Mouse (Mus musculus): ENCODE measurements around the gene Idnk. TPM values are rescaled to one million over a fixed set of nuclear protein-coding genes. Genes with fewer than 3 reads are reported as not detected.

Gene Idnk
- polyA plus RNA-seq, 1 experiment from 2014 or later = 62.7 TPM

DNA sequence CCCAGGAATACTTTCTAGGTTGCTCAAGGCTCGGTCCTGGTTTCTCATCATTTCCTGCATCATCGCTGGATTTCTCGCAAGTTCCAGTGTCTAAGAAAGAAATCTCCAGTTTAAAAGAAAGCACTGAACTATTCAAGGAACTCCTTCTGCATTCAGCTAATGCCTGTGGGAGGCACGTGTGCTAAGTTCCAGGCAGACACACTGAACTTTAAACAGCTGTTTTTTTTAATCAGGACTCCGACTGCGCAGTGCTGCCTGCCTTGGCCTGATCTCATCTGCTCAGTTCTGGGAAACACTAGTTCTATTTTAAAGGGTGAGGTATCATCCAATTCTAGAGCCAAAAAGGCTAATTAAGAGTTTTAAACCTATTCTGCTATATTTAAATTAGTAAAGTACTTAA is 34.7 kb downstream of the Idnk start:
- 94% methylated on average over 6 of the region's 6 CpGs for WGBS
- peaks cover 13% of the 10 kb centered on the region for H3K36me3 ChIP-seq (ENCODE audit: control insufficient read depth, insufficient read depth, low read length)

DNA sequence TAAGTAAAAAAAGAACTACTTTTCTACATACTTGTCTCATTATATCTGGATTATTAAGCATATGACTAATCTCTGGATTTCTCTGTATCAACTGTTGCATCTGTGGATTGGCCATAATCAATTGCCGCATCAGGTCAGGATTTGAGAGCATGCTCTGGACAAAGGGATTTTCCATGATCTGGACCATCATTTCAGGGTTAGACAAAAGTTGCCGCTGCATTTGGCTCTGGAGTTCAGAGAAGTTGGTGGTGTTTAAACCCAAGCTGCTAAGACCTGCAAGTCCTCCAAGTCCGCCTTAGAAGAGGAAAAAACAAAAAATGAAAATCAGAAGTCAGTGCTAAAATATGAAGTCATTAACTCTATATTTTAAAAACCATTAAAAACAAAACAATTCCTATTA is 35.8 kb downstream of the Idnk start:
- H3K4me1 ChIP-seq (replicated peaks; ENCODE audit: control insufficient read depth, insufficient read depth, low read length) = no peaks in the 10 kb centered on the region
- H3K27me3 ChIP-seq (ENCODE audit: control insufficient read depth, insufficient read depth, low read length) = no peaks in the 10 kb centered on the region
- H3K9me3 ChIP-seq (ENCODE audit: control insufficient read depth, low read length) = no peaks in the 10 kb centered on the region
- peaks cover 13% of the 10 kb centered on the region for H3K36me3 ChIP-seq (ENCODE audit: control insufficient read depth, insufficient read depth, low read length)
- DNase-seq (ENCODE audit: low spot score) (no peak), ATAC-seq (ENCODE audit: low FRiP score) (no peak)
- no peak overlapping the region for H3K9ac ChIP-seq (ENCODE audit: low read depth, low read length)
- no peak overlapping the region for H3K4me2 ChIP-seq (replicated peaks; ENCODE audit: low read depth, low read length)
- H3K27ac ChIP-seq (ENCODE audit: low read depth, low read length) = no peak overlapping the region
- no peak overlapping the region for H3K4me3 ChIP-seq (ENCODE audit: low read depth, low read length)
- 97% methylated on average over 3 of the region's 3 CpGs for WGBS

More for the DNA sequence above, 34.7 kb downstream of the Idnk start:
- H3K9ac ChIP-seq (ENCODE audit: low read depth, low read length) = no peak overlapping the region
- H3K27me3 ChIP-seq (ENCODE audit: control insufficient read depth, insufficient read depth, low read length) = no peaks in the 10 kb centered on the region
- H3K4me3 ChIP-seq (ENCODE audit: low read depth, low read length) = no peak overlapping the region
- DNase-seq (ENCODE audit: low spot score) (no peak), ATAC-seq (ENCODE audit: low FRiP score) (no peak)
- H3K9me3 ChIP-seq (ENCODE audit: control insufficient read depth, low read length) = no peaks in the 10 kb centered on the region
- no peak overlapping the region for H3K4me2 ChIP-seq (replicated peaks; ENCODE audit: low read depth, low read length)
- H3K4me1 ChIP-seq (replicated peaks; ENCODE audit: control insufficient read depth, insufficient read depth, low read length) = no peaks in the 10 kb centered on the region
- no peak overlapping the region for H3K27ac ChIP-seq (ENCODE audit: low read depth, low read length)

DNA sequence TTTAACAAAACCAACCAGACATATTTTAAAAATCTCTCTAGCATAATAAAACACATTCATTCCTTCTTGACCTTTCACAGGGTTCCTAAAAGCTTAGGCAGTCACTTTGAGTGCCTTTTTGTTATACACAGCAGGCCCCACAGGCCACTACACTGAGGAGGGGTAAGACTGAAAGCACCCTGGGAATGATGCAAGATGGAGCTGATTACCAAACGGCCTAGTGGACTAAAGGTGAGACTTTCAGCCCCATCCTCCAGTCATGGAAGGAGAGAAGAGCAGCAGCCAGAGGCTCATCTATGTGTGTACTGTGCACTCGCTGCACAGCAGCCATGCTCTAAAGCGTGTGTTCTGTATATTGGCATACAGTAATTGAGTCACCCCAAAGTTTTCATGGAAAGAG is 37.5 kb downstream of the Idnk start:
- 86% methylated on average over 3 of the region's 3 CpGs for WGBS

DNA sequence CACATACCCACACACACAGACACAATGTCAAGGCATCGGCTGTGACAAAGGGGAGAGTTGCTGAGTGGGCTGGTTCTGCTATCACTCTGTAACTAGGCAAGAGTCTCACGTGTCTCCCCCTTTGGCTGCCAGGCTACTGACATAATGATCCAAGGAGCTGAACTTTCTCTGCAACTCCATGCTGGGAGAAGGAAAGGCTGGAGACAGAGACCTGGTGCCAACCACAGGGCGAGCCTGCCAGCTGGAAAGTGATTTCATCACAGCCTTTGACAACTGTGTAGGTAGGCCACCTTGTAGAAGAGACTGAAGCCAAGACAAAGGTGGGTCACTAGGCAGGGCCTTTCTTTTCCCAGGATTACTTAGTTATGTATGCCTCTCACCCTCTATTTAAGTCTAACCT is 39.8 kb downstream of the Idnk start:
- Histone ChIP-seq H3K27me3 (ENCODE audit: control insufficient read depth, insufficient read depth, low read length) (no peaks in the 10 kb centered on the region), H3K27ac (ENCODE audit: low read depth, low read length) (no peak overlapping the region), H3K9ac (ENCODE audit: low read depth, low read length) (no peak overlapping the region), H3K4me2 (replicated peaks; ENCODE audit: low read depth, low read length) (no peak overlapping the region), H3K4me1 (replicated peaks; ENCODE audit: control insufficient read depth, insufficient read depth, low read length) (no peaks in the 10 kb centered on the region), H3K4me3 (ENCODE audit: low read depth, low read length) (no peak overlapping the region), H3K36me3 (ENCODE audit: control insufficient read depth, insufficient read depth, low read length) (no peaks in the 10 kb centered on the region; the same call in 1 of the 2 replicates), H3K9me3 (ENCODE audit: control insufficient read depth, low read length) (no peaks in the 10 kb centered on the region)
- DNase-seq (ENCODE audit: low spot score) = no peak
- WGBS = 80% methylated on average over 3 of the region's 3 CpGs
- ATAC-seq (ENCODE audit: low FRiP score) = no peak

More for the DNA sequence above, 37.5 kb downstream of the Idnk start:
- no peak overlapping the region for H3K4me3 ChIP-seq (ENCODE audit: low read depth, low read length)
- H3K4me1 ChIP-seq (replicated peaks; ENCODE audit: control insufficient read depth, insufficient read depth, low read length) = no peaks in the 10 kb centered on the region
- no peak for ATAC-seq (ENCODE audit: low FRiP score)
- H3K36me3 ChIP-seq (ENCODE audit: control insufficient read depth, insufficient read depth, low read length) = peaks cover 13% of the 10 kb centered on the region
- no peak overlapping the region for H3K4me2 ChIP-seq (replicated peaks; ENCODE audit: low read depth, low read length)
- H3K9ac ChIP-seq (ENCODE audit: low read depth, low read length) = no peak overlapping the region
- no peaks in the 10 kb centered on the region for H3K9me3 ChIP-seq (ENCODE audit: control insufficient read depth, low read length)
- H3K27ac ChIP-seq (ENCODE audit: low read depth, low read length) = no peak overlapping the region
- no peak for DNase-seq (ENCODE audit: low spot score)
- H3K27me3 ChIP-seq (ENCODE audit: control insufficient read depth, insufficient read depth, low read length) = no peaks in the 10 kb centered on the region

DNA sequence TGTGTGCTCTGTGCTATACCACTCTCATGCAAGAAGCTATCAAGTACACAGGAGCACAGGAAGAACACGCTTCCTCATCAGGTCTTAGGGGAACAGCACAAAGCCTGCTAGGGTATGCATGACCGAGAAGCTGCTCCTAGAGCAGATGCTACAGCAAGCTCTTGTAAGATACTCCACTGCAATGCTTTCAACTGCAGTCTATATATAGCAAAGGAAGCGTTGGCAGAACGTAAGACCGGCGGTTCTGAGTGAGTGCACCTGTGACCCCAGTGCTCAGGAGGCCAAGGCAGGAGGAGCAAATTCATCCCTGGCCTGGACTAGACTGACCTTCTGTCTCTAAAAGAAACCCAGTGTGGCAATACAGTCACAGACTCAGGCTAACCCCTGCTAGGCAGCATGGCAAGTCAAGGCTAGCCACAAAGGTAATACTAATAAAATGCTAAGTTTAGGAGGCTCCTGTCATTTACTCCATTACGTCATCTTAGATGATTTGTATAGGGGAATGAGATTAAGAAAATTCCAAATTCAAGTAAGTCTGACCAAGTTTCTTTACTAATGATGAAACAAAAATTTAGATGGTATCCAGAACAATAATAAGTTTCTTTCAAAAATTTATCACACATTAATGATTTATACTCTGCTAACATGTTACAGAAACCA is 40.7 kb downstream of the Idnk start:
- DNase-seq (ENCODE audit: low spot score) (no peak), ATAC-seq (ENCODE audit: low FRiP score) (no peak)
- Histone ChIP-seq H3K4me1 (replicated peaks; ENCODE audit: control insufficient read depth, insufficient read depth, low read length) (no peaks in the 10 kb centered on the region), H3K4me2 (replicated peaks; ENCODE audit: low read depth, low read length) (no peak overlapping the region), H3K9ac (ENCODE audit: low read depth, low read length) (no peak overlapping the region), H3K4me3 (ENCODE audit: low read depth, low read length) (no peak overlapping the region), H3K36me3 (ENCODE audit: control insufficient read depth, insufficient read depth, low read length) (no peaks in the 10 kb centered on the region), H3K27me3 (ENCODE audit: control insufficient read depth, insufficient read depth, low read length) (no peaks in the 10 kb centered on the region), H3K27ac (ENCODE audit: low read depth, low read length) (no peak overlapping the region), H3K9me3 (ENCODE audit: control insufficient read depth, low read length) (no peaks in the 10 kb centered on the region)
- 92% methylated on average over 7 of the region's 7 CpGs for WGBS

DNA sequence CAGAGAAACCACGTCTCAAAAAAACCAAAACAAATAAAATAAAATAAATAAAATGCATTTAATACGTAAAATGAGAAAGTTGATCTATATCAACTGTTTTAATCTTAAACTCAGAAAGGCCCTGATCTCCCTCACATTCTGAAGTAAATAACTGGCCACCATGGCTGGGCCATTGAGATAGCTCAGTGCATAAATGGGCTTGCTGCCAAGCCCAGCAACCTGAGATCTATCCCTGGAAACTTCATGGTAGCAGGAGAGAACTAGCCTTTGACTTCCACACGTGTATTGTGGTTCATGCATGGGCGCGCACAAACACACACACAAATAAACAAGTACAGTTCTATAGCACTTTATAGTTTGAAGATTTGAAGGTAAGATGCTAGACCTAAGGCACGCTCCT is 43.9 kb downstream of the Idnk start:
- Histone ChIP-seq H3K9ac (ENCODE audit: low read depth, low read length) (no peak overlapping the region), H3K9me3 (ENCODE audit: control insufficient read depth, low read length) (no peaks in the 10 kb centered on the region), H3K36me3 (ENCODE audit: control insufficient read depth, insufficient read depth, low read length) (no peaks in the 10 kb centered on the region), H3K27me3 (ENCODE audit: control insufficient read depth, insufficient read depth, low read length) (no peaks in the 10 kb centered on the region), H3K4me2 (replicated peaks; ENCODE audit: low read depth, low read length) (no peak overlapping the region), H3K4me3 (ENCODE audit: low read depth, low read length) (no peak overlapping the region), H3K4me1 (replicated peaks; ENCODE audit: control insufficient read depth, insufficient read depth, low read length) (no peaks in the 10 kb centered on the region), H3K27ac (ENCODE audit: low read depth, low read length) (no peak overlapping the region)
- 95% methylated on average over 6 of the region's 6 CpGs for WGBS
- ATAC-seq (ENCODE audit: low FRiP score) (no peak), DNase-seq (ENCODE audit: low spot score) (no peak)

DNA sequence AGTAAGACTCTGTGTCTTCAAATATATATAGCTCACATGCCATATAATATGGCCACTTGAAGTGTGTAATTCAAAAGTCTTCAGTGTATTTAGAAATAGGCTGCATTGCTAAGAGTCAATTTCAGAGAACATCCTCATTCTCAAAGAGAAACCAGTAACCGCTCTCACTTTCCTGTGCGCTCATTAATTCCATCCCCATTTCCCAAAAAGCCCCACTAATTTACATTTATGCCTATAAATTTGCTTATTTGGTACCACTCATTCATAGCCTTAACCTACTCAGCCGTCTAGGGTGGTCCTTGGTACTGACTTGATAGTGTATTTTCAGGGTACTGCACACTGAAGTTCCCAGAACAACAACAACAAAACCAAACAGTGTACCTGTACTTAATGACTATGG is 44.5 kb downstream of the Idnk start:
- no peak overlapping the region for H3K9ac ChIP-seq (ENCODE audit: low read depth, low read length)
- DNase-seq (ENCODE audit: low spot score) = no peak
- no peaks in the 10 kb centered on the region for H3K27me3 ChIP-seq (ENCODE audit: control insufficient read depth, insufficient read depth, low read length)
- WGBS = 97% methylated on average over 3 of the region's 3 CpGs
- no peak overlapping the region for H3K4me3 ChIP-seq (ENCODE audit: low read depth, low read length)
- H3K36me3 ChIP-seq (ENCODE audit: control insufficient read depth, insufficient read depth, low read length) = no peaks in the 10 kb centered on the region
- no peaks in the 10 kb centered on the region for H3K4me1 ChIP-seq (replicated peaks; ENCODE audit: control insufficient read depth, insufficient read depth, low read length)
- no peak overlapping the region for H3K27ac ChIP-seq (ENCODE audit: low read depth, low read length)
- no peak for ATAC-seq (ENCODE audit: low FRiP score)
- H3K4me2 ChIP-seq (replicated peaks; ENCODE audit: low read depth, low read length) = no peak overlapping the region
- H3K9me3 ChIP-seq (ENCODE audit: control insufficient read depth, low read length) = no peaks in the 10 kb centered on the region

DNA sequence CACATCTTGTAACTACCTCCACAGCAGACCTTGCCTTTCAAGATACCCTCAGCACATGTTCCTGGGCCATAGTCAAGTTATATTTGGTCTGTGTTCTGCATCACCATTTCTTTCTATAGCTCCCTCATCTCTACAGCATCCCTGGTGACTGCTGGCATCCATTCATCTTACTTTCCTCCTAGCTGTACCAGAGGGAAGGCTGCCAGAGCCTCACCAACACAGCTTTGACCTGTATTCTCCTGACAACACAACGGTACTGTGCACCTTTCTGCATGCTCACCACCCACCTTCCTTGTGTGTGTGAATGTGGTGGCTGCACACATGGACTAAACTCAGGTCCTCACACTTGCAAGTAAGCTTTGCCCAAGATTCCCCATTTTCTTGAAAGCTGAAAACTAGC is 45.5 kb downstream of the Idnk start:
- 95% methylated on average over 1 of the region's 1 CpGs for WGBS
- Histone ChIP-seq H3K36me3 (ENCODE audit: control insufficient read depth, insufficient read depth, low read length) (no peaks in the 10 kb centered on the region), H3K4me1 (replicated peaks; ENCODE audit: control insufficient read depth, insufficient read depth, low read length) (no peaks in the 10 kb centered on the region), H3K9ac (ENCODE audit: low read depth, low read length) (no peak overlapping the region), H3K27me3 (ENCODE audit: control insufficient read depth, insufficient read depth, low read length) (no peaks in the 10 kb centered on the region), H3K4me3 (ENCODE audit: low read depth, low read length) (no peak overlapping the region), H3K9me3 (ENCODE audit: control insufficient read depth, low read length) (no peaks in the 10 kb centered on the region), H3K4me2 (replicated peaks; ENCODE audit: low read depth, low read length) (no peak overlapping the region), H3K27ac (ENCODE audit: low read depth, low read length) (no peak overlapping the region)
- ATAC-seq (ENCODE audit: low FRiP score) = no peak
- no peak for DNase-seq (ENCODE audit: low spot score)

DNA sequence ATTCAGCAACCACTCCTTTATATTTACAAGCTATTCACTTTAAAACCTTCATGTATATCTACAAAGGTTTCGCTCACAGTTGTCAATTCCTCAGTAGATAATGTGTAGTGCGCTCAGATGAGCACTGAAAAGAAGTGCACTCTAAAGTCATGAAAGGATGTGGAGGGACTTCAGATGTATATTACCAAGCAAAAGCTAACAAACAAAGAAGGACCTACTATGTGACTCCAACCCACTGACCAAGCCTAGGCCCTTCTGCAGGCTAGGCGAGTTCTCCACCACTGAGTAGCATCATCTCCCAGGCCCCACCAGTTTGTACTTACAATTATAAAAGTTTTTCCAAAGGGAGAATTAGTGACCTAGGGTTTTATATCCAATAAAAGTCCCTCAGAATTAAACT is 46.8 kb downstream of the Idnk start:
- WGBS = 97% methylated on average over 3 of the region's 3 CpGs
- no peak for ATAC-seq (ENCODE audit: low FRiP score)
- H3K27me3 ChIP-seq (ENCODE audit: control insufficient read depth, insufficient read depth, low read length) = no peaks in the 10 kb centered on the region
- no peaks in the 10 kb centered on the region for H3K4me1 ChIP-seq (replicated peaks; ENCODE audit: control insufficient read depth, insufficient read depth, low read length)
- H3K4me3 ChIP-seq (ENCODE audit: low read depth, low read length) = no peak overlapping the region
- H3K27ac ChIP-seq (ENCODE audit: low read depth, low read length) = no peak overlapping the region
- H3K4me2 ChIP-seq (replicated peaks; ENCODE audit: low read depth, low read length) = no peak overlapping the region
- no peak overlapping the region for H3K9ac ChIP-seq (ENCODE audit: low read depth, low read length)
- H3K36me3 ChIP-seq (ENCODE audit: control insufficient read depth, insufficient read depth, low read length) = no peaks in the 10 kb centered on the region
- H3K9me3 ChIP-seq (ENCODE audit: control insufficient read depth, low read length) = no peaks in the 10 kb centered on the region
- no peak for DNase-seq (ENCODE audit: low spot score)

Data from hindbrain, embryonic 11.5 days (tissue).